Mouse (Mus musculus) liver, embryonic 14.5 days (tissue): ENCODE results near the gene Kank1.

Source experiments
- CTCF ChIP-seq: IDR thresholded peaks from 2 replicates; pipeline ENCODE4 v1.5.1; 2016; ENCODE audit warnings: antibody characterized with exemption, low read depth, control low read depth
- EP300 ChIP-seq: IDR thresholded peaks from 2 replicates; pipeline ENCODE4 v1.6.1; 2016; ENCODE audit warnings: antibody characterized with exemption, low read depth

- TF ChIP-seq CTCF (peak; percentile 73), EP300 (no peak)
Observed at GRCm38 (mm10) chr19:25334360-25334759, 97.6 kb downstream of the Kank1 start.
